Mouse (Mus musculus) cortical plate, adult 2 months (tissue): ENCODE measurements at regions not wholly inside any gene's neighbourhood (a gene's known extent, or its start where the extent isn't known, plus 50 kb on each side); places are given as distances from the start of the nearest gene placed in this dataset.
"Not testable (repeated sequence)": the region's sequence is repeated elsewhere in the genome, so short reads cannot be mapped to it uniquely, and the experiment has no call there.

ENCODE experiments used
- CTCF ChIP-seq: fragments of 200-500 bp; IDR thresholded peaks from 2 replicates; pipeline ENCODE4 v1.5.1; 2011; ENCODE audit warnings: mild to moderate bottlenecking, control low read depth, low read length; ENCODE audit not compliant: insufficient read depth; ENCODE audit errors: extremely low read depth
- POLR2A ChIP-seq: fragments of 200-500 bp; IDR thresholded peaks from 2 replicates; pipeline ENCODE4 v1.6.1; 2011; ENCODE audit warnings: mild to moderate bottlenecking, low read length, control low read depth; ENCODE audit not compliant: insufficient read depth; ENCODE audit errors: extremely low read depth

DNA sequence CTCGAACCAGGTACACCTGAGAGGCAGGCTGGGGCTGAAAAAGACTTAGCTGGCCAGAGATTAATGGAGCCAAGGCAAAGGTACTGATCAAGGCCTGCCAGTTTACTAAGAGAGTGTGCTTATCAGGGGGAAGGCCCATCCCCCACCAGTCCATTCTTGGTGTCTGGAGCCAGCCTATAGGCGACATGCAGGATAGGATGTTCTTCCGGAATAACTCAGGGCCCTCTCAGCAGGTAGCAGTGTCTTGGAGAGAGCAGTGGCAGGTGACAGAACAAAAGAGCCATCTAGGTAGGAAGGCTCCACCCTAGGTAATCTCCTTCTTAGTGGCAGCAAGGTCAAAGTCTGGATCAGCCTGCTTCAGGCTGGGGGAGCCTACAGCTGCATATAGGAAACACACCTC is 301.8 kb downstream of the Ppp1r3a start:
- TF ChIP-seq POLR2A, CTCF: not testable (repeated sequence)
